Mouse (Mus musculus): ENCODE results near the gene Snx33. TPM values are rescaled to one million over a fixed set of nuclear protein-coding genes. Genes with fewer than 3 reads are reported as not detected.
A peak's percentile ranks its signal among the peaks of the same experiment; 100 is the strongest.

Gene Snx33
- polyA plus RNA-seq, 1 experiment from 2014 or later: 10.5 TPM

GRCm38 (mm10) chr9:56877284-56877683 lies 50.9 kb downstream of the Snx33 start:
- no peak overlapping the region for H3K4me3 ChIP-seq
- 69% methylated on average over 5 of the region's 5 CpGs for WGBS
- H3K36me3 ChIP-seq: peaks cover 28% of the 10 kb centered on the region
- H3K27ac ChIP-seq (ENCODE audit: poor library complexity, severe bottlenecking): no peak overlapping the region
- H3K27me3 ChIP-seq (replicated peaks): no peaks in the 10 kb centered on the region
- H3K9me3 ChIP-seq (replicated peaks): no peaks in the 10 kb centered on the region
- no peak overlapping the region for H3K9ac ChIP-seq
- no peak overlapping the region for H3K4me2 ChIP-seq
- H3K4me1 ChIP-seq (replicated peaks): peaks cover 72% of the 10 kb centered on the region
- no peak for ATAC-seq (ENCODE audit: insufficient number of reproducible peaks, low FRiP score)

- Histone ChIP-seq H3K27ac (ENCODE audit: poor library complexity, severe bottlenecking) (peak overlapping the region; percentile 6; the same call in 1 of the 2 replicates), H3K4me1 (replicated peaks) (peaks cover 73% of the 10 kb centered on the region), H3K4me3 (no peak overlapping the region), H3K9me3 (replicated peaks) (no peaks in the 10 kb centered on the region), H3K27me3 (replicated peaks) (no peaks in the 10 kb centered on the region), H3K9ac (no peak overlapping the region), H3K36me3 (peaks cover 25% of the 10 kb centered on the region), H3K4me2 (no peak overlapping the region)
- WGBS: 24% methylated on average over 9 of the region's 9 CpGs
- 0 out of 2 replicates have a peak, but pooled peaks have one; percentile 13 for ATAC-seq (ENCODE audit: insufficient number of reproducible peaks, low FRiP score)
Measured at GRCm38 (mm10) chr9:56876784-56877183, 51.4 kb downstream of the Snx33 start.

GRCm38 (mm10) chr9:56873097-56873496 lies 55.1 kb downstream of the Snx33 start:
- 22% methylated on average over 1 of the region's 1 CpGs for WGBS
- peaks cover 81% of the 10 kb centered on the region for H3K4me1 ChIP-seq (replicated peaks)
- peak overlapping the region; percentile 75 for H3K27ac ChIP-seq (ENCODE audit: poor library complexity, severe bottlenecking)
- no peak for ATAC-seq (ENCODE audit: insufficient number of reproducible peaks, low FRiP score)
- no peaks in the 10 kb centered on the region for H3K9me3 ChIP-seq (replicated peaks)
- H3K9ac ChIP-seq: no peak overlapping the region
- peaks cover 17% of the 10 kb centered on the region for H3K36me3 ChIP-seq
- no peaks in the 10 kb centered on the region for H3K27me3 ChIP-seq (replicated peaks)
- H3K4me3 ChIP-seq: no peak overlapping the region
- peak overlapping the region; percentile 22; the same call in 1 of the 2 replicates for H3K4me2 ChIP-seq

GRCm38 (mm10) chr9:56872105-56872903 lies 55.9 kb downstream of the Snx33 start:
- H3K27ac ChIP-seq (ENCODE audit: poor library complexity, severe bottlenecking): peak overlapping the region; percentile 75
- 65% methylated on average over 5 of the region's 5 CpGs for WGBS
- H3K4me1 ChIP-seq (replicated peaks): peaks cover 86% of the 10 kb centered on the region
- H3K4me3 ChIP-seq: no peak overlapping the region
- H3K27me3 ChIP-seq (replicated peaks): no peaks in the 10 kb centered on the region
- no peak overlapping the region for H3K9ac ChIP-seq
- no peak for ATAC-seq (ENCODE audit: insufficient number of reproducible peaks, low FRiP score)
- peaks cover 13% of the 10 kb centered on the region for H3K36me3 ChIP-seq
- H3K4me2 ChIP-seq: no peak overlapping the region
- H3K9me3 ChIP-seq (replicated peaks): no peaks in the 10 kb centered on the region

- peak; percentile 16; the same call in 1 of the 2 replicates for ATAC-seq (ENCODE audit: insufficient number of reproducible peaks, low FRiP score)
- Histone ChIP-seq H3K4me2 (peak overlapping the region; percentile 28), H3K27ac (ENCODE audit: poor library complexity, severe bottlenecking) (peak overlapping the region; percentile 75), H3K4me3 (no peak overlapping the region), H3K4me1 (replicated peaks) (peaks cover 87% of the 10 kb centered on the region), H3K9ac (no peak overlapping the region), H3K36me3 (peaks cover 10% of the 10 kb centered on the region), H3K27me3 (replicated peaks) (no peaks in the 10 kb centered on the region), H3K9me3 (replicated peaks) (no peaks in the 10 kb centered on the region)
- 28% methylated on average over 5 of the region's 5 CpGs for WGBS
Measured at GRCm38 (mm10) chr9:56871191-56871590, 57.0 kb downstream of the Snx33 start.

- no peaks in the 10 kb centered on the region for H3K9me3 ChIP-seq (replicated peaks)
- H3K4me3 ChIP-seq: no peak overlapping the region
- H3K4me1 ChIP-seq (replicated peaks): peaks cover 87% of the 10 kb centered on the region
- H3K4me2 ChIP-seq: peak overlapping the region; percentile 28
- peaks cover 7% of the 10 kb centered on the region for H3K36me3 ChIP-seq
- 18% methylated on average over 10 of the region's 10 CpGs for WGBS
- ATAC-seq (ENCODE audit: insufficient number of reproducible peaks, low FRiP score): no peak
- H3K27me3 ChIP-seq (replicated peaks): no peaks in the 10 kb centered on the region
- H3K27ac ChIP-seq (ENCODE audit: poor library complexity, severe bottlenecking): peak overlapping the region; percentile 75
- peak overlapping the region; percentile 33; the same call in 1 of the 2 replicates for H3K9ac ChIP-seq
Measured at GRCm38 (mm10) chr9:56870778-56871177, 57.4 kb downstream of the Snx33 start.

GRCm38 (mm10) chr9:56869552-56869951 lies 58.6 kb downstream of the Snx33 start:
- ATAC-seq (ENCODE audit: insufficient number of reproducible peaks, low FRiP score): no peak
- Histone ChIP-seq H3K27me3 (replicated peaks) (no peaks in the 10 kb centered on the region), H3K4me1 (replicated peaks) (peaks cover 96% of the 10 kb centered on the region), H3K27ac (ENCODE audit: poor library complexity, severe bottlenecking) (0 out of 2 replicates have a peak overlapping the region, but pooled peaks have one; percentile 75), H3K36me3 (no peaks in the 10 kb centered on the region), H3K4me2 (no peak overlapping the region), H3K4me3 (no peak overlapping the region), H3K9ac (no peak overlapping the region), H3K9me3 (replicated peaks) (no peaks in the 10 kb centered on the region)
- 70% methylated on average over 13 of the region's 13 CpGs for WGBS

- ATAC-seq (ENCODE audit: insufficient number of reproducible peaks, low FRiP score): peak; percentile 57
- Histone ChIP-seq H3K27me3 (replicated peaks) (no peaks in the 10 kb centered on the region), H3K4me1 (replicated peaks) (peaks cover 93% of the 10 kb centered on the region), H3K36me3 (no peaks in the 10 kb centered on the region), H3K4me2 (peak overlapping the region; percentile 77), H3K27ac (ENCODE audit: poor library complexity, severe bottlenecking) (peak overlapping the region; percentile 91), H3K9me3 (replicated peaks) (no peaks in the 10 kb centered on the region), H3K4me3 (peak overlapping the region; percentile 68), H3K9ac (peak overlapping the region; percentile 87)
- WGBS: 32% methylated on average over 6 of the region's 6 CpGs
Measured at GRCm38 (mm10) chr9:56868292-56868691, 59.9 kb downstream of the Snx33 start.

Other genes starting within 250 kb of the Snx33 start
- gene Lingo1, start 131.9 kb downstream of the Snx33 start, polyA plus RNA-seq (2016; fragmentation: Nextera tagmentation; extraction: Ambion mirVana): 1.8 and 2.4 TPM in 2 replicates
- gene Odf3l1, start 63.7 kb downstream of the Snx33 start, polyA plus RNA-seq (2016; fragmentation: Nextera tagmentation; extraction: Ambion mirVana): 0.84 and 1.5 TPM in 2 replicates
- 32.5 and 35.9 TPM in 2 replicates for gene Cspg4, start 63.3 kb downstream of the Snx33 start, polyA plus RNA-seq (2016; fragmentation: Nextera tagmentation; extraction: Ambion mirVana)
- 58.2 and 65.0 TPM in 2 replicates for gene Imp3, start 9.1 kb upstream of the Snx33 start, polyA plus RNA-seq (2016; fragmentation: Nextera tagmentation; extraction: Ambion mirVana)
- 16.7 and 17.4 TPM in 2 replicates for gene Snupn, start 22.5 kb upstream of the Snx33 start, polyA plus RNA-seq (2016; fragmentation: Nextera tagmentation; extraction: Ambion mirVana)
- 22.4 and 22.9 TPM in 2 replicates for gene Ptpn9, start 66.6 kb upstream of the Snx33 start, polyA plus RNA-seq (2016; fragmentation: Nextera tagmentation; extraction: Ambion mirVana)
- 29.3 and 29.6 TPM in 2 replicates for gene Sin3a, start 143.7 kb upstream of the Snx33 start, polyA plus RNA-seq (2016; fragmentation: Nextera tagmentation; extraction: Ambion mirVana)
- gene Man2c1, start 202.3 kb upstream of the Snx33 start, polyA plus RNA-seq (2016; fragmentation: Nextera tagmentation; extraction: Ambion mirVana): 57.1 and 59.6 TPM in 2 replicates
- 4.3 and 5.2 TPM in 2 replicates for gene Neil1, start 219.9 kb upstream of the Snx33 start, polyA plus RNA-seq (2016; fragmentation: Nextera tagmentation; extraction: Ambion mirVana)
- 60.3 and 61.5 TPM in 2 replicates for gene Commd4, start 230.0 kb upstream of the Snx33 start, polyA plus RNA-seq (2016; fragmentation: Nextera tagmentation; extraction: Ambion mirVana)